Mouse (Mus musculus) embryonic facial prominence, embryonic 15.5 days (tissue): Measurements from ENCODE around the gene Fpr-rs4. TPM values are rescaled to one million over a fixed set of nuclear protein-coding genes. Genes with fewer than 3 reads are reported as not detected.
"Not testable (repeated sequence)": the region's sequence is repeated elsewhere in the genome, so short reads cannot be mapped to it uniquely, and the experiment has no call there.

Experiments used
- ATAC-seq: fragments of 200-750 bp; cut with Nextera tagmentation; 2 replicates; pipeline ENCODE4 v1.8.0; 2017; ENCODE audit warnings: low read depth, moderate TSS enrichment; ENCODE audit not compliant: insufficient number of reproducible peaks, low FRiP score, low TSS enrichment
- H3K27ac ChIP-seq: fragments of 300-500 bp; sonication (generic); replicated peaks from 2 replicates; pipeline ENCODE4 v1.5.1; 2015; ENCODE audit warnings: mild to moderate bottlenecking, inconsistent platforms
- H3K27me3 ChIP-seq: fragments of 300-500 bp; sonication (generic); 2 replicates; pipeline ENCODE4 v1.6.1; 2015; ENCODE audit warnings: inconsistent platforms
- H3K36me3 ChIP-seq: fragments of 300-500 bp; sonication (generic); 2 replicates; pipeline ENCODE4 v1.6.1; 2015; ENCODE audit warnings: mild to moderate bottlenecking, inconsistent platforms
- H3K4me1 ChIP-seq: fragments of 300-500 bp; sonication (generic); 2 replicates; pipeline ENCODE4 v1.6.1; 2015; ENCODE audit warnings: inconsistent platforms
- H3K4me2 ChIP-seq: fragments of 300-500 bp; sonication (generic); replicated peaks from 2 replicates; pipeline ENCODE4 v1.6.1; 2015; ENCODE audit warnings: mild to moderate bottlenecking, inconsistent platforms
- H3K4me3 ChIP-seq: fragments of 300-500 bp; sonication (generic); replicated peaks from 2 replicates; pipeline ENCODE4 v1.5.1; 2015; ENCODE audit warnings: mild to moderate bottlenecking, inconsistent platforms
- H3K9ac ChIP-seq: fragments of 300-500 bp; sonication (generic); 2 replicates; pipeline ENCODE4 v1.6.1; 2015; ENCODE audit warnings: inconsistent platforms
- H3K9me3 ChIP-seq: fragments of 300-500 bp; sonication (generic); replicated peaks from 2 replicates; pipeline ENCODE4 v1.6.1; 2016; ENCODE audit warnings: inconsistent platforms
- WGBS: fragments of 180-500 bp; shearing (Covaris S2); methylation state at CpG from one replicate; pipeline ENCODE4 v1.1.7; 2015; 5-methylcytosine and 5-hydroxymethylcytosine counted together
- polyA plus RNA-seq: library from polyadenylated mRNA; unstranded; fragments of >200 nt; fragmentation: Nextera tagmentation; extraction: Ambion mirVana; gene quantifications from 2 replicates; pipeline ENCODE4 v1.2.1, GENCODE M21; 2015

Gene Fpr-rs4
- polyA plus RNA-seq, result not detected in 2 replicates

- H3K27me3 ChIP-seq, result no peaks in the 10 kb centered on the region
- 51% methylated on average over 2 of the region's 2 CpGs for WGBS
- no peaks in the 10 kb centered on the region for H3K4me1 ChIP-seq
- H3K4me3 ChIP-seq, result no peak within 1 kb of the TSS
- no peaks in the 10 kb centered on the region for H3K36me3 ChIP-seq
- no peak within 1 kb of the TSS for H3K4me2 ChIP-seq
- H3K9me3 ChIP-seq, result no peaks in the 10 kb centered on the region
- no peak within 1 kb of the TSS for H3K9ac ChIP-seq
- no peak within 1 kb of the TSS for H3K27ac ChIP-seq
- no peak for ATAC-seq
These were observed at the start of gene Fpr-rs4 for GRCm38 (mm10) chr17:18021433-18021832. Fpr-rs4 (plus strand) TSS chr17:18021733.

GRCm38 (mm10) chr17:17973443-17973842, 48.1 kb upstream of the Fpr-rs4 start:
- 4% methylated on average over 1 of the region's 1 CpGs for WGBS
- no peaks in the 10 kb centered on the region for H3K36me3 ChIP-seq
- H3K27me3 ChIP-seq, result no peaks in the 10 kb centered on the region
- no peaks in the 10 kb centered on the region for H3K4me1 ChIP-seq
- no peak overlapping the region for H3K27ac ChIP-seq
- H3K9me3 ChIP-seq, result no peaks in the 10 kb centered on the region
- no peak overlapping the region for H3K4me2 ChIP-seq
- ATAC-seq, result no peak
- H3K4me3 ChIP-seq, result no peak overlapping the region
- no peak overlapping the region for H3K9ac ChIP-seq

GRCm38 (mm10) chr17:17981232-17981631, 40.3 kb upstream of the Fpr-rs4 start:
- not testable (repeated sequence) for H3K27me3 ChIP-seq
- WGBS, result 80% methylated on average over 2 of the region's 2 CpGs

GRCm38 (mm10) chr17:18004752-18005151, 16.8 kb upstream of the Fpr-rs4 start:
- no peak overlapping the region for H3K4me3 ChIP-seq
- no peaks in the 10 kb centered on the region for H3K4me1 ChIP-seq
- H3K9me3 ChIP-seq, result no peaks in the 10 kb centered on the region
- no peak overlapping the region for H3K4me2 ChIP-seq
- WGBS, result 96% methylated on average over 1 of the region's 1 CpGs
- H3K36me3 ChIP-seq, result no peaks in the 10 kb centered on the region
- no peak overlapping the region for H3K9ac ChIP-seq
- no peak for ATAC-seq
- no peaks in the 10 kb centered on the region for H3K27me3 ChIP-seq
- no peak overlapping the region for H3K27ac ChIP-seq

More at GRCm38 (mm10) chr17:17981232-17981631, 40.3 kb upstream of the Fpr-rs4 start:
- H3K4me2 ChIP-seq, H3K4me1 ChIP-seq, H3K4me3 ChIP-seq, H3K36me3 ChIP-seq, ATAC-seq, H3K9ac ChIP-seq, H3K27ac ChIP-seq, H3K9me3 ChIP-seq: not testable (repeated sequence)

- H3K4me3 ChIP-seq, result no peak within 1 kb of the TSS
- ATAC-seq, result no peak
- H3K9me3 ChIP-seq, result no peaks in the 10 kb centered on the region
- H3K36me3 ChIP-seq, result no peaks in the 10 kb centered on the region
- no peak within 1 kb of the TSS for H3K9ac ChIP-seq
- no peak within 1 kb of the TSS for H3K4me2 ChIP-seq
- H3K27ac ChIP-seq, result no peak within 1 kb of the TSS
- H3K27me3 ChIP-seq, result no peaks in the 10 kb centered on the region
- 45% methylated on average over 2 of the region's 2 CpGs for WGBS
- no peaks in the 10 kb centered on the region for H3K4me1 ChIP-seq
These were observed 27.6 kb downstream of the Fpr-rs4 start, which contains the start of gene Vmn2r124 for GRCm38 (mm10) chr17:18049124-18049523. Vmn2r124 (plus strand) TSS chr17:18049424.

Other genes starting within 250 kb of the Fpr-rs4 start
- gene Spaca6, start 194.6 kb upstream of the Fpr-rs4 start, polyA plus RNA-seq, result 31.2 and 32.8 TPM in 2 replicates
- gene Has1, start 166.5 kb upstream of the Fpr-rs4 start, polyA plus RNA-seq, result 1.4 and 1.5 TPM in 2 replicates
- 0.20 and 0.83 TPM in 2 replicates for gene Fpr1, start 137.8 kb upstream of the Fpr-rs4 start, polyA plus RNA-seq
- gene Fpr2, start 133.9 kb upstream of the Fpr-rs4 start, polyA plus RNA-seq, result 0.68 and 0.77 TPM in 2 replicates
- gene Fpr3, start 133.9 kb upstream of the Fpr-rs4 start, polyA plus RNA-seq, result not detected in 2 replicates
- 0.03 TPM in 1 of 2 replicates, not detected in the other for gene Vmn2r124, start 27.7 kb downstream of the Fpr-rs4 start, polyA plus RNA-seq
- gene Vmn2r91, start 63.3 kb downstream of the Fpr-rs4 start, polyA plus RNA-seq, result not detected in 2 replicates
- not detected in 2 replicates for gene Vmn2r92, start 130.2 kb downstream of the Fpr-rs4 start, polyA plus RNA-seq